ENCODE assay signal across 9 mouse cellular contexts in the genomic region with DNA sequence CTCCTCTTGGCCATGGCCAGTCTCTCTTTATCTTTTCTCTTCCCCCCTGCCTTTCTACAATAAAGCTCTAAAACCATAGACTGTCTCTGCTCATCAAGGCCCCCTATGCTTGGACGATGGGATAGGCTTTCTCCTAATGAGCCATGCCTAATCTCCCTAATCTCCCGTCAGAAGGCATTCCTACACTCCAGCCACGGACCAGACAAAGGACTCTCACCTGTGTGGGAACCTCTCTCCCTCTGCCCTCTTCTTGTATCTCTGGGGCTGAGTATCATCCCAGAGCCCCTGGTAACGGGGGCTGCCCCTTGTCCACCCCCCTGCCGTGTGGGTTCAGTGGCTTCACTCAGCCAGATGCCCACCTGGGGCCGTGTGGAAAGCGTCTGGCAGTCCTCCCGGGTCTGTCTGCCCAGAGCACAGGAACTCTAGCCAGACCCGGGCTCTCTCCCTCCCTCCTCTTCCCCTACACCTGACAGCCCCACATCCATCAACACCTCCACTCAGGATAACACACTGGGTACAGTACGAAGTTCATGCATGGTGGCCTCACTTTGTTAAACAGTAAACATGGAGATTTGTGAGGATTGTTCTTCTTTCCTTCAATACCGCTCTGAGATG. TPM values are rescaled to one million over a fixed set of nuclear protein-coding genes. Genes with fewer than 3 reads are reported as not detected.
A peak's percentile ranks its signal among the peaks of the same experiment; 100 is the strongest.
DNase-seq lines count a peak whose midpoint lies in the region; ATAC-seq and TF ChIP-seq lines count a peak whose summit lies in the region.
"Had no signal": no experiment of that assay in that cellular context is flagged by ENCODE, and none has a peak within 500 bp of the region (broad histone marks: within the 10 kb centered on the region; RNA-seq: fewer than 3 reads in every experiment).

No protein-coding gene starts in this region.

- H3K36me3 ChIP-seq in forebrain, embryonic 14.5 days (ENCODE audit: control insufficient read depth, insufficient read depth, low read length): peaks cover 2% of the 10 kb centered on the region; the same call in 1 of the 2 replicates
- 0 out of 2 replicates have a peak, but pooled peaks cover 1% of the 10 kb centered on the region for H3K36me3 ChIP-seq in intestine, postnatal 0 days (ENCODE audit: control insufficient read depth, insufficient read depth)
- H3K36me3 ChIP-seq in midbrain, embryonic 11.5 days (ENCODE audit: control insufficient read depth, insufficient read depth, low read length): no peaks in the 10 kb centered on the region

- no peak overlapping the region for H3K9ac ChIP-seq in forebrain, embryonic 14.5 days (ENCODE audit: low read length)
- H3K9ac ChIP-seq in intestine, postnatal 0 days (ENCODE audit: low read depth, low read length): no peak overlapping the region
- H3K9ac ChIP-seq in midbrain, embryonic 11.5 days (ENCODE audit: low read length): no peak overlapping the region

- H3K4me2 ChIP-seq in forebrain, embryonic 14.5 days (ENCODE audit: low read length): no peak overlapping the region
- H3K4me2 ChIP-seq in intestine, postnatal 0 days (replicated peaks; ENCODE audit: low read depth): peak overlapping the region; percentile 30; the same call in 1 of the 2 replicates
- no peak overlapping the region for H3K4me2 ChIP-seq in midbrain, embryonic 11.5 days

- DNase-seq in cerebellum, postnatal 25 days: peak; percentile 10 to 18
- DNase-seq in cerebellum, adult 9-10 months: no peak
- no peak for DNase-seq in forebrain, embryonic 14.5 days (ENCODE audit: low spot score)
- peak; percentile 80 for DNase-seq in midbrain, embryonic 11.5 days (ENCODE audit: low spot score, missing footprints)
- no peak for DNase-seq in cerebellum, adult 2 months

- TF ChIP-seq POLR2A in cerebellum, adult 2 months (IDR thresholded peaks at IDR 0.05; ENCODE audit: borderline replicate concordance, insufficient read depth, low read length): no peak

- 19% methylated on average over 11 of the region's 11 CpGs for WGBS in forebrain, embryonic 14.5 days
- WGBS in intestine, postnatal 0 days: 10% methylated on average over 11 of the region's 11 CpGs
- WGBS in midbrain, embryonic 11.5 days: 18% methylated on average over 11 of the region's 11 CpGs
- WGBS in cerebellum, adult 2 months: 15% methylated on average over 11 of the region's 11 CpGs

- no peak for TF ChIP-seq CTCF in intestine, postnatal 0 days (IDR thresholded peaks at IDR 0.05; ENCODE audit: low read depth)
- TF ChIP-seq CTCF in cerebellum, adult 2 months (IDR thresholded peaks at IDR 0.05; ENCODE audit: borderline replicate concordance, insufficient read depth, low read depth, low read length): no peak

- H3K4me1 ChIP-seq in forebrain, embryonic 14.5 days (ENCODE audit: control insufficient read depth, insufficient read depth, low read length): no peaks in the 10 kb centered on the region
- no peaks in the 10 kb centered on the region for H3K4me1 ChIP-seq in intestine, postnatal 0 days (replicated peaks; ENCODE audit: control insufficient read depth, insufficient read depth, low read length)
- H3K4me1 ChIP-seq in midbrain, embryonic 11.5 days (ENCODE audit: control insufficient read depth, insufficient read depth, low read length): no peaks in the 10 kb centered on the region
- H3K4me1 ChIP-seq in cerebellum, adult 2 months (ENCODE audit: control insufficient read depth, insufficient read depth, low read length): no peaks in the 10 kb centered on the region

- no peaks in the 10 kb centered on the region for H3K9me3 ChIP-seq in forebrain, embryonic 14.5 days (replicated peaks; ENCODE audit: control insufficient read depth, low read length)
- H3K9me3 ChIP-seq in intestine, postnatal 0 days (ENCODE audit: control insufficient read depth): no peaks in the 10 kb centered on the region
- no peaks in the 10 kb centered on the region for H3K9me3 ChIP-seq in midbrain, embryonic 11.5 days (ENCODE audit: control insufficient read depth, low read length)

- H3K27me3 ChIP-seq in forebrain, embryonic 14.5 days (replicated peaks; ENCODE audit: control insufficient read depth, insufficient read depth, low read length): no peaks in the 10 kb centered on the region
- H3K27me3 ChIP-seq in intestine, postnatal 0 days (replicated peaks; ENCODE audit: control insufficient read depth, insufficient read depth, low read length): no peaks in the 10 kb centered on the region
- H3K27me3 ChIP-seq in midbrain, embryonic 11.5 days (ENCODE audit: control insufficient read depth, insufficient read depth, low read length): no peaks in the 10 kb centered on the region
- no peaks in the 10 kb centered on the region for H3K27me3 ChIP-seq in cerebellum, adult 2 months (ENCODE audit: control insufficient read depth, insufficient read depth, low read length)

- H3K4me3 ChIP-seq in forebrain, embryonic 14.5 days (ENCODE audit: low read depth, low read length): no peak overlapping the region
- H3K4me3 ChIP-seq in intestine, postnatal 0 days (ENCODE audit: low read depth, low read length): no peak overlapping the region
- no peak overlapping the region for H3K4me3 ChIP-seq in midbrain, embryonic 11.5 days (ENCODE audit: low read depth, low read length)
- no peak overlapping the region for H3K4me3 ChIP-seq in cerebellum, adult 2 months (replicated peaks; ENCODE audit: insufficient read depth, low read depth, low read length)

- ATAC-seq in forebrain, embryonic 14.5 days: peak; percentile 49; the same call in 1 of the 2 replicates
- ATAC-seq in intestine, postnatal 0 days: peak; percentile 72
- peak; percentile 66 for ATAC-seq in midbrain, embryonic 11.5 days (ENCODE audit: low FRiP score)
- no peak for ATAC-seq in megakaryocyte, adult 5-6 weeks (ENCODE audit: poor library complexity, severe bottlenecking)
- ATAC-seq in inflammation-experienced regulatory T-cells, adult 6 months: no peak

- H3K27ac ChIP-seq in forebrain, embryonic 14.5 days (ENCODE audit: low read depth, low read length): no peak overlapping the region
- H3K27ac ChIP-seq in intestine, postnatal 0 days (ENCODE audit: low read depth, low read length): no peak overlapping the region
- no peak overlapping the region for H3K27ac ChIP-seq in midbrain, embryonic 11.5 days (ENCODE audit: low read depth, low read length)
- H3K27ac ChIP-seq in cerebellum, adult 2 months (ENCODE audit: insufficient read depth, low read length): no peak overlapping the region
- H3K27ac ChIP-seq: macrophage had no signal

RNA-seq across cellular contexts. Expression of a gene that starts 37.2 kb away (rescaled TPM):
- polyA plus RNA-seq in forebrain, embryonic 14.5 days (2014; fragmentation: Nextera tagmentation; extraction: Ambion mirVana): 61.2 and 66.7 TPM in 2 replicates
- 29.5 and 30.2 TPM in 2 replicates for polyA plus RNA-seq in intestine, postnatal 0 days (2015; fragmentation: Nextera tagmentation; extraction: Ambion mirVana)
- polyA plus RNA-seq in midbrain, embryonic 11.5 days (2014; fragmentation: Nextera tagmentation; extraction: Ambion mirVana): 55.5 and 59.3 TPM in 2 replicates
- total RNA-seq in megakaryocyte, adult 5-6 weeks (2015): 90.6 and 116 TPM in 2 replicates
- 117 and 131 TPM in 2 replicates for total RNA-seq in megakaryocyte, adult 5-6 weeks (2017)
- 10 to 100 TPM in 2 of 3 experiments, 1 to 10 TPM in 1; 8.5 to 29.3 (median 10.3) TPM for polyA plus RNA-seq in inflammation-experienced regulatory T-cells, adult 6 months (2017; shearing (Covaris generic))
- 45.0 and 49.7 TPM in 2 replicates for polyA plus RNA-seq in cerebellum, adult 2 months (2012; rRNA removed)

Comparison
In these comparisons a context has a peak if more than half of its experiments do, and no peak if none do; other contexts are left out.
1. DNase-seq: peak in cerebellum, postnatal 25 days (2 of 2) and midbrain, embryonic 11.5 days (single experiment); none in cerebellum, adult 9-10 months (single experiment), forebrain, embryonic 14.5 days (single experiment) and cerebellum, adult 2 months (0 of 2).
2. ATAC-seq: peak in forebrain, embryonic 14.5 days (single experiment), intestine, postnatal 0 days (single experiment) and midbrain, embryonic 11.5 days (single experiment); none in megakaryocyte, adult 5-6 weeks (single experiment) and inflammation-experienced regulatory T-cells, adult 6 months (single experiment).